Mouse (Mus musculus) embryonic facial prominence, embryonic 14.5 days (tissue): Measurements from ENCODE around the gene Chd5. TPM values are rescaled to one million over a fixed set of nuclear protein-coding genes. Genes with fewer than 3 reads are reported as not detected.
A peak's percentile ranks its signal among the peaks of the same experiment; 100 is the strongest.

Experiments
- ATAC-seq: fragments of 200-750 bp; cut with Nextera tagmentation; 2 replicates; pipeline ENCODE4 v1.8.0; 2017; ENCODE audit warnings: low read depth, moderate number of reproducible peaks, moderate TSS enrichment
- DNase-seq: peaks from one replicate; pipeline ENCODE4 v3.0.0-alpha.2; 2015; ENCODE audit warnings: low spot score
- H3K27ac ChIP-seq: fragments of 300-500 bp; sonication (generic); replicated peaks from 2 replicates; pipeline ENCODE4 v1.5.1; 2014; ENCODE audit warnings: low read depth, mild to moderate bottlenecking, low read length, moderate library complexity
- H3K27me3 ChIP-seq: fragments of 300-500 bp; sonication (generic); replicated peaks from 2 replicates; pipeline ENCODE4 v1.6.1; 2014; ENCODE audit warnings: low read length; ENCODE audit not compliant: control insufficient read depth, insufficient read depth
- H3K36me3 ChIP-seq: fragments of 300-500 bp; sonication (generic); 2 replicates; pipeline ENCODE4 v1.6.1; 2014; ENCODE audit warnings: low read length, mixed read lengths; ENCODE audit not compliant: control insufficient read depth, insufficient read depth
- H3K4me1 ChIP-seq: fragments of 300-500 bp; sonication (generic); 2 replicates; pipeline ENCODE4 v1.6.1; 2014; ENCODE audit warnings: antibody characterized with exemption, low read length; ENCODE audit not compliant: control insufficient read depth, insufficient read depth
- H3K4me2 ChIP-seq: fragments of 300-500 bp; sonication (generic); 2 replicates; pipeline ENCODE4 v1.6.1; 2014; ENCODE audit warnings: low read depth, mild to moderate bottlenecking, low read length, moderate library complexity, mixed read lengths
- H3K4me3 ChIP-seq: fragments of 300-500 bp; sonication (generic); 2 replicates; pipeline ENCODE4 v1.5.1; 2014; ENCODE audit warnings: low read depth, mild to moderate bottlenecking, low read length
- H3K9ac ChIP-seq: fragments of 300-500 bp; sonication (generic); 2 replicates; pipeline ENCODE4 v1.6.1; 2014; ENCODE audit warnings: low read depth, mild to moderate bottlenecking, low read length, moderate library complexity, mixed read lengths
- H3K9me3 ChIP-seq: fragments of 300-500 bp; sonication (generic); 2 replicates; pipeline ENCODE4 v1.6.1; 2016; ENCODE audit warnings: low read length; ENCODE audit not compliant: control insufficient read depth
- WGBS: fragments of 180-500 bp; shearing (Covaris S2); extraction: QIAGEN DNeasy Blood & Tissue Kit; methylation state at CpG from one replicate; pipeline ENCODE4 v1.1.7; 2014; 5-methylcytosine and 5-hydroxymethylcytosine counted together
- polyA plus RNA-seq: library from polyadenylated mRNA; unstranded; fragments of >200 nt; fragmentation: Nextera tagmentation; extraction: Ambion mirVana; gene quantifications from 2 replicates; pipeline ENCODE4 v1.2.1, GENCODE M21; 2014

The Chd5 gene
- polyA plus RNA-seq, 1 experiment from 2014 or later = 1.4 TPM

GRCm38 (mm10) chr4:152355672-152356071 is 17.2 kb downstream of the Chd5 start:
- WGBS = 67% methylated on average over 7 of the region's 7 CpGs
- Histone ChIP-seq H3K36me3 (no peaks in the 10 kb centered on the region), H3K27me3 (peaks cover 17% of the 10 kb centered on the region), H3K4me3 (no peak overlapping the region), H3K27ac (no peak overlapping the region), H3K4me2 (no peak overlapping the region), H3K4me1 (peaks cover 2% of the 10 kb centered on the region; the same call in 1 of the 2 replicates), H3K9me3 (no peaks in the 10 kb centered on the region), H3K9ac (no peak overlapping the region)
- no peak for DNase-seq
- no peak for ATAC-seq

GRCm38 (mm10) chr4:152359700-152360099 is 21.2 kb downstream of the Chd5 start:
- no peak overlapping the region for H3K4me2 ChIP-seq
- no peak for ATAC-seq
- H3K4me3 ChIP-seq = no peak overlapping the region
- peaks cover 13% of the 10 kb centered on the region for H3K27me3 ChIP-seq
- H3K4me1 ChIP-seq = peaks cover 6% of the 10 kb centered on the region; the same call in 1 of the 2 replicates
- H3K36me3 ChIP-seq = no peaks in the 10 kb centered on the region
- H3K9ac ChIP-seq = no peak overlapping the region
- DNase-seq = no peak
- H3K9me3 ChIP-seq = no peaks in the 10 kb centered on the region
- WGBS = 6% methylated on average over 10 of the region's 11 CpGs
- H3K27ac ChIP-seq = no peak overlapping the region

- Histone ChIP-seq H3K36me3 (no peaks in the 10 kb centered on the region), H3K27ac (no peak overlapping the region), H3K9me3 (no peaks in the 10 kb centered on the region), H3K9ac (no peak overlapping the region), H3K4me1 (peaks cover 6% of the 10 kb centered on the region; the same call in 1 of the 2 replicates), H3K27me3 (peaks cover 13% of the 10 kb centered on the region), H3K4me2 (peak overlapping the region; percentile 38), H3K4me3 (0 out of 2 replicates have a peak overlapping the region, but pooled peaks have one; percentile 3)
- DNase-seq = peak; percentile 76
- ATAC-seq = peak; percentile 80
- WGBS = 2% methylated on average over 14 of the region's 24 CpGs
Observed at GRCm38 (mm10) chr4:152360855-152361254, 22.4 kb downstream of the Chd5 start.

GRCm38 (mm10) chr4:152362180-152362579 is 23.7 kb downstream of the Chd5 start:
- ATAC-seq = no peak
- H3K27me3 ChIP-seq = peaks cover 13% of the 10 kb centered on the region

GRCm38 (mm10) chr4:152365228-152365627 is 26.8 kb downstream of the Chd5 start:
- Histone ChIP-seq H3K9me3 (no peaks in the 10 kb centered on the region), H3K4me2 (no peak overlapping the region), H3K27ac (no peak overlapping the region), H3K4me3 (no peak overlapping the region), H3K27me3 (peaks cover 10% of the 10 kb centered on the region), H3K4me1 (peaks cover 6% of the 10 kb centered on the region; the same call in 1 of the 2 replicates), H3K36me3 (no peaks in the 10 kb centered on the region), H3K9ac (no peak overlapping the region)
- DNase-seq (no peak), ATAC-seq (no peak)
- WGBS = 66% methylated on average over 7 of the region's 7 CpGs

More at GRCm38 (mm10) chr4:152362180-152362579, 23.7 kb downstream of the Chd5 start:
- Histone ChIP-seq H3K4me1 (peaks cover 6% of the 10 kb centered on the region; the same call in 1 of the 2 replicates), H3K9me3 (no peaks in the 10 kb centered on the region), H3K36me3 (no peaks in the 10 kb centered on the region), H3K27ac (no peak overlapping the region), H3K9ac (no peak overlapping the region), H3K4me2 (no peak overlapping the region), H3K4me3 (no peak overlapping the region)
- DNase-seq = no peak
- 61% methylated on average over 9 of the region's 9 CpGs for WGBS

GRCm38 (mm10) chr4:152382528-152383252 is 44.2 kb downstream of the Chd5 start:
- H3K4me1 ChIP-seq = no peaks in the 10 kb centered on the region
- ATAC-seq (no peak), DNase-seq (no peak)
- no peaks in the 10 kb centered on the region for H3K36me3 ChIP-seq
- no peak overlapping the region for H3K9ac ChIP-seq
- no peak overlapping the region for H3K4me3 ChIP-seq
- H3K9me3 ChIP-seq = no peaks in the 10 kb centered on the region
- WGBS = 83% methylated on average over 16 of the region's 17 CpGs
- H3K4me2 ChIP-seq = no peak overlapping the region
- H3K27ac ChIP-seq = no peak overlapping the region
- H3K27me3 ChIP-seq = no peaks in the 10 kb centered on the region

GRCm38 (mm10) chr4:152385644-152386043 is 47.2 kb downstream of the Chd5 start:
- DNase-seq = no peak
- WGBS = 65% methylated on average over 13 of the region's 16 CpGs
- H3K9ac ChIP-seq = no peak overlapping the region

GRCm38 (mm10) chr4:152392192-152392591 is 53.7 kb downstream of the Chd5 start:
- 76% methylated on average over 5 of the region's 5 CpGs for WGBS
- DNase-seq = no peak

More at GRCm38 (mm10) chr4:152385644-152386043, 47.2 kb downstream of the Chd5 start:
- ATAC-seq = no peak
- Histone ChIP-seq H3K36me3 (no peaks in the 10 kb centered on the region), H3K9me3 (no peaks in the 10 kb centered on the region), H3K27ac (no peak overlapping the region), H3K4me3 (no peak overlapping the region), H3K4me2 (no peak overlapping the region), H3K27me3 (no peaks in the 10 kb centered on the region), H3K4me1 (no peaks in the 10 kb centered on the region)

GRCm38 (mm10) chr4:152392627-152393026 is 54.2 kb downstream of the Chd5 start:
- DNase-seq (no peak), ATAC-seq (no peak)
- H3K4me2 ChIP-seq = no peak overlapping the region
- no peak overlapping the region for H3K4me3 ChIP-seq
- no peaks in the 10 kb centered on the region for H3K27me3 ChIP-seq
- H3K9me3 ChIP-seq = no peaks in the 10 kb centered on the region
- no peaks in the 10 kb centered on the region for H3K36me3 ChIP-seq
- H3K4me1 ChIP-seq = no peaks in the 10 kb centered on the region
- no peak overlapping the region for H3K9ac ChIP-seq
- no peak overlapping the region for H3K27ac ChIP-seq
- WGBS = 86% methylated on average over 17 of the region's 17 CpGs

More at GRCm38 (mm10) chr4:152392192-152392591, 53.7 kb downstream of the Chd5 start:
- Histone ChIP-seq H3K27me3 (no peaks in the 10 kb centered on the region), H3K9me3 (no peaks in the 10 kb centered on the region), H3K4me1 (no peaks in the 10 kb centered on the region), H3K27ac (no peak overlapping the region), H3K4me2 (no peak overlapping the region), H3K9ac (no peak overlapping the region), H3K36me3 (no peaks in the 10 kb centered on the region), H3K4me3 (no peak overlapping the region)
- ATAC-seq = no peak
